Mouse (Mus musculus) 416B (cell line): ENCODE results near the gene Efnb2.

Experiments used
- DNase-seq: peaks from one replicate; pipeline ENCODE4 v3.0.0; 2011; ENCODE audit warnings: low read depth

Gene Efnb2

DNA sequence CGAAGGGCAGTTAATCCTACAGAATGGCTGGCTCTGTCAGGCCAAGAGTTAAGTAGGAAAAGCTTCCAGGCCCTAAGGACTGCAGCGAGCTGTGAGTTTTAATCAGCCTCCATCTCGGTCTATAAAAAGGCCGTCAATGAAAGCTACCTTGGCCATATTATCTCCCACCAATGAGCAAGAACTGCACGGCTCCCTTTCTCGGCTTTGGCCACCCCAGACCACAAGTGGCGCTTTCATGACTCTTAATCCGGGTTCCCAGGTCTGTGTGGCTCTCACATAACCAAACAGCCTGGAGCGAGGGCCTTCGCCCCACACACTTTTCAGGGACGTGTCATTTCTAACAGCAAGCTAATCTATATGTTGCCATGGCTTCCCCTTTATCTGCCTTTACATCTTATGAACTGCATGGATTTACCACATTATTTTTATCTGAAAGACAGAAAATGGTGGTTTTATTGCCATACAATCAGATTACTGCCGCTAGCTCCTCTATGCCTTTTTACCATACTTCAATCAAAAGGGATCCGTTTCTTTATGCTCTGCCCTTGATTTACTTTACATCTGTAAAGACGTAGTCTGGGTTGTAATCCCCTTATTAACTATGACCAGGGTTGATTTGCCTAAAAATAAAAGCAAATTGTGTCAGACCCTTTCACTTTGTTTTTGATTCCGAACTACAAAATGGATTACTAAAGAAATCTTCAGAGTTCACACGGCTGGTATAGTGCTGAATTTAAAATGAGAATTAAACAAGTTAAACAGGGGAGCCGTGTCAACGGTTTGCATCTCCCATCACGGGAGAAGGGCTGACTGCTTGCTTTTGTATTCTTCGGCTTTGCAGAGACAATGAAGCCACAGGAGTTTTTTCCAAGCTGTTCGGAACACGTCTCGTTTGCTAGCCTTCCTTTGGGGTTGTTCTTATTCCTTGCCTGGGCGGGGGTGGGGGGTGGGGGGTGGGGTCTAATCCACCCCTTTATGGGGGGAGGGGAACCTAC lies 5.4 kb downstream of the Efnb2 start:
- no peak for DNase-seq

DNA sequence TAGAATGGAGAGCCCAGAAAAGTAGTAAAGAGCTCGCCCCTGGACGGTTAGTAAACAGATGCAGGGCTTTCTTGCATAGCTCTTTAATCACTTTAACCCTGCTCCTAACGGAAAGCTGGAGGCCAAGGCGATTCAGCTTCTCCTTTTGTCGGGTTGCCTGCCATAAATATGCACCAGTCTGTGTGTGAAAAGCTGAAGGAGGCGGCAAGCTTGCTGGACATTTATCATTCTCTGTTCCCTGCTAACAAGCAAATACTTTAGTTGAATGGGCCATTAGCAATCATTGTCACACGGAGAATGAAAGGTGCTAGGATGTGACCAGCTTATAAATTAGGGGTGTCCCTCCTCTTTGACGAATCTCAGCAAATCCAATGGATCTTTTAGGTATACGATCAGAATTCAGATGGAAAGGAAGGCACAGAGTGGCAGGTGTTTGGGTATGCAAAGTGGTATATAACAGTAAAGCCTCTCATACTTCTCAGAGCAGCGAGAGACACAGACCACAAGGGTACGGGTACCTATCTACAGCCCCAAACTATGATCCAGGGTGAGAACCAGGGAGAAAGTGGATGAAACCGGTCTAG lies 7.0 kb downstream of the Efnb2 start:
- no peak for DNase-seq

DNA sequence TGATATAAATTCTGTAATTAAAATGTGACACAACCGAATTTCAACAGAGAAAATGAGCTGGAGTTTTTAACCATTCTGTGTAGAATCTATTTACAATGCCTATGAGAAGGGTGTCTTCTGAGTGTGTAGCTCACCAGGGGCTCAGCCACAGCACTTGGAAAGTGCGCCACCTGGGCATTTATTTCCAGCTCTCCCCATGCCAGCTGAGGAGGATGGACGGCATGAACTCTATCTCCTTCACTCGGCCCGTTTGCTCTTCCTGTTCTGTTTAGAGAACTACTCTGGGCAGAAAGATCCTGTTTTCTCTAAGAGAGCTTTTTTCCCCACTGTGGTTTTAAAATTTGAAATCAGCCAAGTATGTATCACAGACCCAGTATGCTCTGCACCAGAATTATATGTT lies 7.7 kb downstream of the Efnb2 start:
- no peak for DNase-seq

DNA sequence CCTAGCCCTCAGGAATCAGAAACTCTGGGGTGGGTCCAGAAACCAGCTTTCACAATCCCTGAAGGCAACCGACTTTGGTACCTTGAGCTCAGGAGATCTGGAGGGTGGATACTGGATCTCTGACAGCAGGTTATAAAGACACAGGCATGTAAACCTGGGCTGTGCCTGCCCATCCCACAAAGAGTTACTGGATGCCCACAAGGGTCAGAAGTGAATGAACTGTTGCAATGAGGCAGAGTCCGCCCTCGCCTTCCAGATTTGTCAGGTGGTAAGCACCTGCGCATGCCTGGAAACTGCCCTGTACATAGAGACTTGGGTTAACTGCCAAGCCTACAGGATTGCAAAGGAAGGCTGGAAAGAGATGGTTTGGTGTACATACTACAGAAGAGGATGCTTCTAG lies 8.7 kb downstream of the Efnb2 start:
- DNase-seq = no peak

GRCm38 (mm10) chr8:8649944-8650343 lies 11.1 kb downstream of the Efnb2 start:
- no peak for DNase-seq

- DNase-seq = no peak
These were observed 11.5 kb downstream of the Efnb2 start for GRCm38 (mm10) chr8:8649536-8649935.

GRCm38 (mm10) chr8:8648686-8649085 lies 12.4 kb downstream of the Efnb2 start:
- no peak for DNase-seq

GRCm38 (mm10) chr8:8647824-8648223 lies 13.2 kb downstream of the Efnb2 start:
- DNase-seq = no peak

- no peak for DNase-seq
These were observed 13.7 kb downstream of the Efnb2 start for GRCm38 (mm10) chr8:8647319-8647718.

- no peak for DNase-seq
These were observed 16.7 kb downstream of the Efnb2 start for GRCm38 (mm10) chr8:8644160-8644915.

- no peak for DNase-seq
These were observed 20.8 kb downstream of the Efnb2 start for GRCm38 (mm10) chr8:8640264-8640588.

- no peak for DNase-seq
These were observed 21.3 kb downstream of the Efnb2 start for GRCm38 (mm10) chr8:8639569-8640263.

DNA sequence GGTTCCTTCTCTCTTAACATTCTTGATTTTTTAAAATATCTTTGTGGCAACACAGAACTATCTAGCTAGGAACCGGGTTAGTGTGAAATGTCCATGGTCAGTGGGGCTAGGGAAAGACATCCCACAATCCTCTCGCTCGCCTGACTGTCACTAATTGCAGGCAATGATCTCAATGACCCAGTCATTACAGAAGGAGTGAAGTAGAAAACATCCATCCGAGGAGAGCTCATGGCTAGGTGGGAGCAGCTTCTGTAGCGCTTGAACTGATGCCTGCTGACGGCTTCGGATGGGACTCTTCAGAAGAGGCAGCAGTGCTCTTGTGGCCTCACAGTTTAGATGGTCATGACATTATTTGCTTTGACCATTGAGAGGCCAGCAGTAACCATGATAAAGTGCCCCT lies 29.6 kb downstream of the Efnb2 start:
- DNase-seq = no peak

DNA sequence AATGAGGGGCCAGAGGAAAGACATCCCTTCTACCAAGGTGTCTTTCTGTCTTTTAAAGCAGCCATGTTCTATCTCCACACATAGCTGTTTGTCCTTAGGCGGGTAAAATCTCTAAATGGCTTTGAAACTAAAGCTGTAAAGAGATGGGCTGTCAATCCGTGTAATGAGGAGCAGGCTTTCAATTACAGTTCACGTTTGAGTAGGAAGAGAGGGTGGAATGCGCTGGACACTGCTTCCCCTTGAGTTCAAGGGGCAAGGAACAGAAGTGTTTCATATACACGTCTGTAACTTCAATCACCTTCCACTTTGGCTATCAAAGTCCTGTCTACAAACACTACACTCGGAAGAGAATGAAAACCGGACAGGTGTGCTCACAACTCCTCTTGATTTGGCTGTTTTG lies 37.0 kb downstream of the Efnb2 start:
- no peak for DNase-seq

DNA sequence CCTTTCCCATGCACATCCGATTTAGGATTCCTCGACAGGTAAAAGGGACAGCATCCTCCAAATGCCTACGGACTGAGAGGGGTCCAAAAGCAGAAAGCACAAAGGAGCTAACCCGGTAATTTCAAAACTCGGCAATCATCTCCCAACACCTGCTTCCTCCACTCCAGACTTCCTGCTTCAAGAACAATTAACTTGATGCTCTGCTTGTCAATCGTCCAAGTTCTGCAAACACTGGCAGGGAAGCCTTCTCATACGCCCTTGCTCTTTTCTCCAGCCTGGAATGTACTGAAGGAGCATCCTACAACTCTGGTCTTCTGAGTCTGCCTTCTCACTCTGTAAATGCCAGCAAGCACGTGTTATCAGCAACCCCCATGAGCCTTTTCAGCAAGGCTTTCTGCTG lies 37.6 kb downstream of the Efnb2 start:
- DNase-seq = no peak

GRCm38 (mm10) chr8:8622476-8622875 lies 38.6 kb downstream of the Efnb2 start:
- DNase-seq = no peak

DNA sequence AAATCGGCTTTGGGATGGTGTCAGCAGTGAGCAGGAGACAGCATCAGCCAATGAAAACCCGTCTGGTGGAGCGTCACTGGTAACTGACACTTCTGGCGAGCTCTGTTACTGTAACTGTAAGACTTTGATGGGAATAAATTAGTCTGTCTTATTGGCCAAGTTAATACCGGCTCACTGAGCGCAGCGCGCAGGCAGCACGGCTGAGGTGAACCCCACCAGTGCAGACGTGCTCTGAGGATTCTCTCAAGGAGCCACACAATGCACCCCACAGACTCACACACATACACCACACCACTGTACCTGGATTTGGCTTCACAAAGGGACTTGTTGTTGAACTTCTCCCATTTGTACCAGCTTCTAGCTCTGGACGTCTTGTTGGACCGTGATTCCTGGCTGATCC lies 39.0 kb downstream of the Efnb2 start:
- DNase-seq = no peak

DNA sequence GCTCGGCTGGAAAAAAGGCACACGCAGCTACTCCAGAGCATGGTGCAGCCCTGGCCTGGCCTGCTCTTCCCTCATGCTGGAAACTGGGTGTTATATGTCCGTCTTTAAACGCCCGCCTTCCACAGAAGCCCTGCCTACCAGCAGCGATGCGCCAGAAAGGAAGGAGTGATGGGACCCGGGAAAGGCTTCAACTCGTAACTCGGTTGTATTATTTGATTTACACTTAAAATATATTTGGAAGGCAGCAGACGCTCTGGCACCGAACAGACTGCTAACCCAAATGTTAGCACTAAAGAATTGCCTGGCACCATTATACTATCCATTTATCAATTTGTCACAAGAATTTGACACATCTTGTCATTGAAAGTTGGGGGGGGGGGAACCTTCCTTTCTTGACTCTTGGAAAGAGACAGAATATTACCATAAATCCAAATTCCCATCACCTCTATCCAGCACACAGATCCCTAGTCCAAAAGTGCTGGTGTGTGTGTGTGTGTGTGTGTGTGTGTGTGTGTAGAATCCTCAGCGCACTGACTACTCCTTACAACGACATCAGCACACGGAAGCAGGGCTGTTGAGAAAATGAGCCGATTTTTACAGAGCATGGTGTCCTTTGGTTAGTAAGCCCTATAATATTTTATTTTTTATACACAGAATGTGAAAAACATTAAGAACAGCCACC lies 39.7 kb downstream of the Efnb2 start:
- no peak for DNase-seq

- no peak for DNase-seq
These were observed 40.5 kb downstream of the Efnb2 start for GRCm38 (mm10) chr8:8620536-8620935.

GRCm38 (mm10) chr8:8619221-8620194 lies 41.5 kb downstream of the Efnb2 start:
- DNase-seq = no peak

- no peak for DNase-seq
These were observed 47.2 kb downstream of the Efnb2 start for GRCm38 (mm10) chr8:8613844-8614243.
